Mouse (Mus musculus): ENCODE measurements around the gene Slit3.

- TF ChIP-seq TAL1 (IDR thresholded peaks at IDR 0.05; ENCODE audit: low read length) (no peak), GATA1 (IDR thresholded peaks at IDR 0.05; ENCODE audit: low read length) (no peak)
Measured at GRCm38 (mm10) chr11:35246623-35247022, 125.6 kb downstream of the Slit3 start.
